Mouse (Mus musculus) lung, adult 2 months (tissue): ENCODE results near the gene Riok1. TPM values are rescaled to one million over a fixed set of nuclear protein-coding genes. Genes with fewer than 3 reads are reported as not detected.

Experiments used
- DNase-seq: peaks from one replicate; pipeline ENCODE4 v3.0.0; 2022
- H3K4me1 ChIP-seq: fragments of 200-500 bp; 2 replicates; pipeline ENCODE4 v1.6.1; 2011; ENCODE audit warnings: low read length; ENCODE audit not compliant: control insufficient read depth, insufficient read depth
- H3K4me3 ChIP-seq: fragments of 200-500 bp; replicated peaks from 2 replicates; pipeline ENCODE3; 2011; ENCODE audit warnings: low read depth, mild to moderate bottlenecking, control low read depth, low read length; ENCODE audit errors: extremely low read depth
- CTCF ChIP-seq: fragments of 200-500 bp; IDR thresholded peaks from 2 replicates; pipeline ENCODE4 v1.5.1; 2011; ENCODE audit warnings: mild to moderate bottlenecking, low read length, control low read depth; ENCODE audit not compliant: insufficient read depth
- POLR2A ChIP-seq: fragments of 200-500 bp; IDR thresholded peaks from 2 replicates; pipeline ENCODE4 v1.6.1; 2011; ENCODE audit warnings: low read depth, mild to moderate bottlenecking, control low read depth, low read length, borderline replicate concordance; ENCODE audit errors: extremely low read depth
- WGBS: fragments of 180-500 bp; shearing (Covaris S2); methylation state at CpG from one replicate; pipeline ENCODE4 v1.1.7; 2018; 5-methylcytosine and 5-hydroxymethylcytosine counted together
- polyA plus RNA-seq: library from polyadenylated mRNA; depleted of rRNA; stranded (reverse); fragments of >200 nt; gene quantifications from 2 replicates; pipeline ENCODE4 v1.2.3, GENCODE M21; 2012; rRNA removed

Gene Riok1
- polyA plus RNA-seq, 1 experiment: 16.7 TPM

DNA sequence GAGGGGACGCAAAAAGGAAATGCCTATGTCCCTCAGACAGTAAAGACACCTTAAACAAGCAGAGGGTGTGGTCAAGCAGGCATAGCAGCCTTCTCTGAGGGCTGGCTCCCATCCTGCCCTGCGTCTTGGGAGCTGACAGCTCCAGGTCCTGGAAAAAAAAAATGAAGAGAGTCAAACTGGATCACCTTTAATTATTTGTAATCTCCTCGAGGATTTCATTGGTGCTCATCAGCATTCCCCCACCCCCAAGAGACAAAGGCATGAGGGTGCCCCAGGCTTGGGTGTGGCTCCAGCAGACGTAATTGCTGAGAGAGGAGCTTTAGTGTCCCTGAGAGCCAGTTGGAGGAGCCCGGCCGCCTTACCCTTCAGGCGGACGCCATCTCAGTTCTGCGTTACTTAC lies 43.2 kb downstream of the Riok1 start:
- no peak overlapping the region for H3K4me3 ChIP-seq
- no peak for DNase-seq
- H3K4me1 ChIP-seq: no peaks in the 10 kb centered on the region
- TF ChIP-seq CTCF (no peak), POLR2A (no peak)
- WGBS: 47% methylated on average over 9 of the region's 9 CpGs

DNA sequence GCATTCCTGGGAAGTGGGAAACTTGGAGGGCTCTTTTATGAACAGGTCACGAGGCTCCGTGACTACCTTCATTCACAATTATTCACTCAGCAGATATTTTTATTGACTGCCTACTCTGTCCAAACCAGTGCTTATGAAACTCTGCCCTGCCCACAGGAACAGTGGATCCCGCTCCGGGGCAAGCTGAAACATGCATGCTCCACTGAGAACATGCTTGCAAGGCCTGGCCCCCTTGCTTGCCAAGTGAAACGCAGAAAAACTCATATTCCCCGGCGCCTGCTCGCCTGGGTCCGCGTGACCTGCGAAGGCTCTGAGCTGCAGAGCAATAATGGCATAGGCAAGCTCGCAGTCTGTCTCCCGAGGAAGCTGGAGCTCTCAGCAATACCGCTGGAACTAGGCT lies 43.9 kb downstream of the Riok1 start:
- TF ChIP-seq POLR2A (no peak), CTCF (no peak)
- WGBS: 78% methylated on average over 14 of the region's 14 CpGs
- Histone ChIP-seq H3K4me1 (no peaks in the 10 kb centered on the region), H3K4me3 (no peak overlapping the region)
- no peak for DNase-seq

DNA sequence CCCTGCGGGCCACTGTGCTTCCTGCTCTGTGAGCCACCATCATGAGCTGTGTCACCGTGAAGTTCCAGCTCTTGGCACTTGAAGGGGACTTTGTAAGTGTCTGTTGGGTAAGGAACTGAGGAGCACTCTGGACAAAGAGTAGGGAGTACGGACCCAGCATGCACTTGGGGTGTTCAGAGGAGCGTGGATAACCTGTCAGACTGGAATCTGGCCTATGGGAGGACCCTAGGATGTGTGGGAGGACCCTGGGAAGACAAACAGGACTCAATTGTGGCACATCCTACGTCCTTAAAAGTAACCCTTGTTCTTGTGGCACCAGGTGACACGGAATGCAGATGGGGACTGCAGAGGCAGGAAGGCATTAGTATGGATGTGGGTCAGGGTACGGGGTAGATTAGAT lies 44.4 kb downstream of the Riok1 start:
- 79% methylated on average over 7 of the region's 7 CpGs for WGBS
- Histone ChIP-seq H3K4me1 (no peaks in the 10 kb centered on the region), H3K4me3 (no peak overlapping the region)
- no peak for TF ChIP-seq CTCF
- DNase-seq: no peak

DNA sequence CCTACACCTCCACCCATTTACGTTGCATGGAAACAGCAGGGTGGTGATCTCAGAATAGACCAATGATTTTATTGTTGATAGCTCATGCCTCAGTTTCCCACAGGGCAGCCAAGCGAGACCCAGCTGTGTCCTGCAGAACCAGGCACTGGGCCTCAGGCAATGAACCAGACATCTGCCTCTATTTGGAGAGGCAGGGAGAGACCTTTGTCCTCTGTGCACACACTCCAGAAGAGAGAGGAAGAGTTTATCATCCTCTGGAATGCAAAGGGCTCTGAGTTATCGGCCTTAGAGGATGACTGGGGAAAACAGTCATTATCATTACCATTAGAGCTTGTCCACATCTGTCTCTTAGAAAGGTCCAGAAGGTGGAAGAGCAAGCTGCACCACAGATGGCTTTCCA lies 49.9 kb downstream of the Riok1 start:
- TF ChIP-seq CTCF (no peak), POLR2A (no peak)
- DNase-seq: no peak
- WGBS: 57% methylated on average over 3 of the region's 3 CpGs
- Histone ChIP-seq H3K4me3 (no peak overlapping the region), H3K4me1 (no peaks in the 10 kb centered on the region)

DNA sequence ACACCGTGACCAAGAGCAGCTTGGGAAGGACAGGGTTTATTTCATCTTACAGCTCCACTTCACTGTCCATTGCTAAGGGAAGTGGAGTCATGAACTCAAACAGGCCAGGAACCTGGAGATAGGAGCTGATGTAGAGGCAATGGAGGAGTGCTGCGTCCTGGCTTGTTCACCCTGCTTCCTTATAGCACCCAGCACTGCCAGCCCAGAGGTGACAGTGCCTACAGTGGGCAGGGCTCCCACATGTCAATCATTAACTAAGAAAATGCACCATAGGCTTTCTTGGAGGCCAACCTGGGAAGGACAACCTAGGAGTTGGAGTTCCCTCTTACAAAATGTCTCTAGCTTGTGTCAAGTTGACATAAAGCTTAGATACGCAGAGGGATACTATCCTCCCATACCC lies 51.2 kb downstream of the Riok1 start:
- no peak for DNase-seq
- 63% methylated on average over 3 of the region's 3 CpGs for WGBS
- Histone ChIP-seq H3K4me1 (no peaks in the 10 kb centered on the region), H3K4me3 (no peak overlapping the region)
- TF ChIP-seq POLR2A: no peak
- no peak for TF ChIP-seq CTCF

DNA sequence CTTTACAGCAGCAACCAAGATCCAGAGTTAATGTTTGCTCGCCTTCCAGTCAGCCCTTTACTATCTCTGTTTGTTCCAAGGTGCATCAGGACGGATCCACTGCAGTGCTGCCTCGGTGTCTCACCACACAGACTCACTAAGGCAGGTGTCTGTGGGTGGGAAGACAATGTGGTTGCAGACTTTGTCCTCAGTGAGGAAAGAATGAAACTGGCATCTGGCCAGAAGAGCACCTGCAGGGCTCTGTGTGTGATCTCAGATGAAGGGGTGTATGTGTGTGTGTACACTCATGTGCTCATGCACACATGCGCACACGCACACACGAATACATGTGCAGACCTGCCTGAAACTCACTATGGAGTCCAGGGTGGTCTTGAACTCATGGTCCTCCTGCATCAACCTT lies 52.7 kb downstream of the Riok1 start:
- 72% methylated on average over 6 of the region's 6 CpGs for WGBS

DNA sequence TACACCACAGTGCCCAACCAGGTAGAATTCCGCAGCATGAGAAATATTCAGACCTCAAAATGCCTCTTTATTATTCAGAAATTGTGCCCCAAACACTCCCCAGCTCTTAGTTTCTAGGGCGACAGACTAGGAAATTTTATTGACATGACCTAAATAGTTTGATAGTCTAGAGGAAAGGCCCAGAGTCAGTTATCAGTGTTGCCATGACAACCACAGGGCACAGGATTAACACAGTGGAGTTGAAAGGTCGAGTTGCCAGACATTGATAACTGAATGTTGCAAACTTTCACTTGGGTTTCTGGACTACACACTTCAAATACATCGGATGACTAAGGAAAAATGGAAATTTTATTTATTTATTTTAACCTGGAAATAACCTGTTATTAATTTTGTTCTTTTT lies 53.1 kb downstream of the Riok1 start:
- TF ChIP-seq CTCF (no peak), POLR2A (no peak)
- WGBS: 40% methylated on average over 4 of the region's 4 CpGs
- no peaks in the 10 kb centered on the region for H3K4me1 ChIP-seq
- DNase-seq: no peak
- H3K4me3 ChIP-seq: no peak overlapping the region

More for the DNA sequence above, 52.7 kb downstream of the Riok1 start:
- DNase-seq: no peak
- no peaks in the 10 kb centered on the region for H3K4me1 ChIP-seq
- no peak overlapping the region for H3K4me3 ChIP-seq
- TF ChIP-seq POLR2A: no peak
- no peak for TF ChIP-seq CTCF

DNA sequence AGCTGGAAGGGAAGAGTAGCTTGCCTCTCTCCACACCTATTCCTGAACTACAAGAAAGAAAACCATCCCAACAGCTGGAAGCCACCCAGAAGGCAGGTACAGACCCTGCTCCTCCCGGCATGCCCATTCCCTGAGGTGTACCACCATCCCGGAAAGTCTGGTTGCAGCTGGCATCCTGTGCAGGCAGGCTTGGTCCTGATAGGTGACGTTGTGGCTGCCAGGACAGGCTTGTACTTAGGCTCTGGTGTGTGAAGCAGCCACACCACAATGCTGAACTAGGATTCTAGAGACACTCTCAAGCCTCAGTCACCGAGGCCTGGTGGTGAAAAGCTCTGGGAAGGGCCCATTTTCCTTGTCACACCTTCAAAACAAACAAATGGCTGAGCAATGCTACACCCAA lies 59.4 kb downstream of the Riok1 start:
- no peak for TF ChIP-seq POLR2A
- TF ChIP-seq CTCF: no peak
- Histone ChIP-seq H3K4me3 (no peak overlapping the region), H3K4me1 (no peaks in the 10 kb centered on the region)
- no peak for DNase-seq
- 59% methylated on average over 4 of the region's 4 CpGs for WGBS

DNA sequence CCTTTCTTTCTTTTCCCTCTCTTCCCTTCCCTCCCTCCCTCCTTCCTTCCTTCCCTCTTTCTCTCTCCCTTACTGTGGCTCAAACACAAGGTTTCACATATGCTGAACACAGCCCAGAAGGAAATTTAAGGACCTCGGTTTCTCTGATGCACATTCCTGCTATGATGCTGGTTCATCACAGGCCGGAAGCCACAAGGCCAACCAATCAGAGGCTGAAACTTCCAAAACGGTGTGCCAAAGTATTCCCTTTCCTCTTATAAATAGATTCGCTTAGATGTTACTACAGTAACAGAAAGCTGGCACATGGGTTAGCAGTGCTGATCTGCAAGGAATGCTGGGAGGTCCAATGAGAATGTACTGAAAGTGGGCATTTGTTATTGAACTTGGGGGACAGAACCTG lies 66.6 kb downstream of the Riok1 start:
- WGBS: 64% methylated on average over 4 of the region's 4 CpGs
- no peak for DNase-seq
- TF ChIP-seq CTCF (no peak), POLR2A (no peak)
- H3K4me1 ChIP-seq: no peaks in the 10 kb centered on the region
- no peak overlapping the region for H3K4me3 ChIP-seq

DNA sequence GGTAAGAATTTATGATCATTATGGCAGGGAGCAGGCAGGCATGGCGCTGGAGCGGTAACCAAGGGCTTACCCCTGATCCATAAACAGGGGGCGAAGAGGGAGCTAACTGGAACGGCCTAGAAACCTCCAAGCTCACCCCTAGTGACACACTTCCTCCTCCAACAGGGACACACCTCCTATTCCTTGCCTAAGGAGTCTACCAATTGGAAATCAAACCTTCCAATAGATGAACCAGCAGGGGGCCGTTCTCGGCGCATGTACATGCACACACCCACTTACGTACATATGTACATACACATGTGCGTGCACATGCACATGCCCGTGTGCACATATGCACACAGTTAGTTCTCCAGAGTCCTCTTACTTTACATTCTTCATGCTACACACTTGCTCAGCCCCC lies 67.7 kb downstream of the Riok1 start:
- 89% methylated on average over 10 of the region's 10 CpGs for WGBS
- Histone ChIP-seq H3K4me1 (no peaks in the 10 kb centered on the region), H3K4me3 (no peak overlapping the region)
- TF ChIP-seq POLR2A (no peak), CTCF (no peak)
- DNase-seq: no peak

DNA sequence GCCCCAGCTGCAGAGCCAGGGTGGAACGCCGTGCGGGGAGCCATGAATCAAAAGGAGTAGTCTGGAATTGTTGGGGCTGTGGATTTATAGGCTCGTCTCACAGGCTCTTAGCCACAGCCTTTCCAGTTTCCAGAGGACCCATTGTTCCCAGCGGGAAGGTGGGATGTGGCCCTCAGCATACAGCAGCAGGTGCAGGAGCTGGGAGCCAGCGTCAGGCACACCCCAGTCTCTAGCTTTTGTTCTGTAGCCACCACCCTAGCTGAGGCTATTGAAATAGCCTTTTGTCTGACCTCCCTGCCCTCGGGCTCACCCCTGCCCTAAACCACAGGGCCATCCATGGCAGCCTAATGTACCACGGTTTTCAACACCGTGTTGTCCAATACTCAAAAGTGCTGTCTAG lies 72.3 kb downstream of the Riok1 start:
- no peak for TF ChIP-seq POLR2A
- TF ChIP-seq CTCF: no peak
- no peak for DNase-seq
- WGBS: 91% methylated on average over 9 of the region's 9 CpGs
- no peaks in the 10 kb centered on the region for H3K4me1 ChIP-seq
- no peak overlapping the region for H3K4me3 ChIP-seq

Other genes starting within 250 kb of the Riok1 start
- 7.7 and 13.8 TPM in 2 replicates for gene Ssr1, start 42.8 kb upstream of the Riok1 start, polyA plus RNA-seq
- gene Cage1, start 74 bp downstream of the Riok1 start, polyA plus RNA-seq: 0.05 and 0.33 TPM in 2 replicates
- gene Dsp, start 114.3 kb downstream of the Riok1 start, polyA plus RNA-seq: 6.0 and 19.0 TPM in 2 replicates
- gene Snrnp48, start 167.9 kb downstream of the Riok1 start, polyA plus RNA-seq: 31.6 and 31.7 TPM in 2 replicates